In genomic region chr11:119225634-119226033, GRCm38 (mm10) we compare ENCODE assay signal across 15 mouse cellular contexts. TPM values are rescaled to one million over a fixed set of nuclear protein-coding genes. Genes with fewer than 3 reads are reported as not detected.
DNase-seq lines count a peak whose midpoint lies in the region; ATAC-seq and TF ChIP-seq lines count a peak whose summit lies in the region.
"Had no signal": no experiment of that assay in that cellular context is flagged by ENCODE, and none has a peak within 500 bp of the region (broad histone marks: within the 10 kb centered on the region; RNA-seq: fewer than 3 reads in every experiment).

No protein-coding gene starts in this region.

- peaks cover 29% of the 10 kb centered on the region for H3K4me1 ChIP-seq in kidney, postnatal 0 days (replicated peaks; ENCODE audit: insufficient read depth, low read length)
- peaks cover 75% of the 10 kb centered on the region for H3K4me1 ChIP-seq in hindbrain, embryonic 14.5 days (replicated peaks; ENCODE audit: control insufficient read depth, insufficient read depth, low read length)
- H3K4me1 ChIP-seq in midbrain, embryonic 15.5 days: peaks cover 77% of the 10 kb centered on the region

- TF ChIP-seq CTCF in kidney, postnatal 0 days (IDR thresholded peaks at IDR 0.05; ENCODE audit: low read depth): no peak

- H3K36me3 ChIP-seq in kidney, postnatal 0 days (ENCODE audit: insufficient read depth, low read length): no peaks in the 10 kb centered on the region
- no peaks in the 10 kb centered on the region for H3K36me3 ChIP-seq in hindbrain, embryonic 14.5 days (replicated peaks; ENCODE audit: control insufficient read depth, insufficient read depth)
- no peaks in the 10 kb centered on the region for H3K36me3 ChIP-seq in midbrain, embryonic 15.5 days (replicated peaks)

- DNase-seq in cerebellum, postnatal 10 days: peak; percentile 62 to 65
- no peak for DNase-seq in cerebellum, adult 11-12 months
- no peak for DNase-seq in kidney, postnatal 0 days (ENCODE audit: low spot score)
- no peak for DNase-seq in kidney, adult 18-20 months
- no peak for DNase-seq in hindbrain, embryonic 14.5 days (ENCODE audit: low spot score)
- no peak for DNase-seq in frontal cortex, postnatal 25 days (ENCODE audit: low spot score in 2 of 2)
- no peak for DNase-seq in adrenal gland, adult (ENCODE audit: inconsistent age in 2 of 2, low spot score in 1 of 2)
- DNase-seq: gastrocnemius, adult 2 months; heart, adult 18-20 months; kidney, postnatal 25 days; lung, adult 2 months; thymus, postnatal 14 days had no signal

- no peak for ATAC-seq in kidney, postnatal 0 days (replicated peaks; ENCODE audit: low FRiP score, low read depth)
- no peak for ATAC-seq in hindbrain, embryonic 14.5 days (ENCODE audit: low FRiP score)
- no peak for ATAC-seq in midbrain, embryonic 15.5 days (replicated peaks)
- ATAC-seq: inflammation-experienced regulatory T-cells, adult 6 months had no signal

- H3K27me3 ChIP-seq in kidney, postnatal 0 days (ENCODE audit: insufficient read depth, low read length): no peaks in the 10 kb centered on the region
- no peaks in the 10 kb centered on the region for H3K27me3 ChIP-seq in hindbrain, embryonic 14.5 days (ENCODE audit: control insufficient read depth, insufficient read depth, low read length)
- no peaks in the 10 kb centered on the region for H3K27me3 ChIP-seq in midbrain, embryonic 15.5 days (replicated peaks)

- H3K4me2 ChIP-seq in kidney, postnatal 0 days (ENCODE audit: low read length): no peak overlapping the region
- peak overlapping the region; percentile 79; the same call in 1 of the 2 replicates for H3K4me2 ChIP-seq in hindbrain, embryonic 14.5 days (replicated peaks)
- peak overlapping the region; percentile 12 for H3K4me2 ChIP-seq in midbrain, embryonic 15.5 days

- 65% methylated on average over 9 of the region's 9 CpGs for WGBS in kidney, postnatal 0 days
- 67% methylated on average over 8 of the region's 9 CpGs for WGBS in hindbrain, embryonic 14.5 days
- WGBS in midbrain, embryonic 15.5 days: 76% methylated on average over 9 of the region's 9 CpGs

- no peak overlapping the region for H3K27ac ChIP-seq in kidney, postnatal 0 days
- no peak overlapping the region for H3K27ac ChIP-seq in hindbrain, embryonic 14.5 days
- H3K27ac ChIP-seq in midbrain, embryonic 15.5 days: no peak overlapping the region
- H3K27ac ChIP-seq: gastrocnemius, adult 2 months had no signal

- H3K9me3 ChIP-seq in kidney, postnatal 0 days (replicated peaks; ENCODE audit: low read length): no peaks in the 10 kb centered on the region
- H3K9me3 ChIP-seq in hindbrain, embryonic 14.5 days (ENCODE audit: control insufficient read depth, low read length): no peaks in the 10 kb centered on the region
- no peaks in the 10 kb centered on the region for H3K9me3 ChIP-seq in midbrain, embryonic 15.5 days

- peak overlapping the region; percentile 31; the same call in 1 of the 2 replicates for H3K9ac ChIP-seq in kidney, postnatal 0 days (ENCODE audit: low read depth, low read length)
- peak overlapping the region; percentile 5; the same call in 1 of the 2 replicates for H3K9ac ChIP-seq in hindbrain, embryonic 14.5 days
- no peak overlapping the region for H3K9ac ChIP-seq in midbrain, embryonic 15.5 days

- no peak overlapping the region for H3K4me3 ChIP-seq in kidney, postnatal 0 days (replicated peaks; ENCODE audit: low read depth, low read length)
- H3K4me3 ChIP-seq in hindbrain, embryonic 14.5 days (replicated peaks; ENCODE audit: low read length): no peak overlapping the region
- H3K4me3 ChIP-seq in midbrain, embryonic 15.5 days: no peak overlapping the region
- H3K4me3 ChIP-seq: gastrocnemius, adult 2 months had no signal

RNA-seq across cellular contexts. Expression of gene Tbc1d16, which starts 2.7 kb away (rescaled TPM):
- polyA plus RNA-seq in kidney, postnatal 0 days (2015; fragmentation: Nextera tagmentation; extraction: Ambion mirVana): 9.2 and 9.5 TPM in 2 replicates
- polyA plus RNA-seq in hindbrain, embryonic 14.5 days (2014; fragmentation: Nextera tagmentation; extraction: Ambion mirVana): 39.3 and 41.2 TPM in 2 replicates
- polyA plus RNA-seq in midbrain, embryonic 15.5 days (2015; fragmentation: Nextera tagmentation; extraction: Ambion mirVana): 66.8 and 67.2 TPM in 2 replicates

RNA-seq across cellular contexts. Expression of gene Ccdc40, which starts 2.7 kb away (rescaled TPM):
- 3.3 and 4.0 TPM in 2 replicates for polyA plus RNA-seq in kidney, postnatal 0 days (2015; fragmentation: Nextera tagmentation; extraction: Ambion mirVana)
- 12.0 and 14.1 TPM in 2 replicates for polyA plus RNA-seq in hindbrain, embryonic 14.5 days (2014; fragmentation: Nextera tagmentation; extraction: Ambion mirVana)
- 19.3 and 21.5 TPM in 2 replicates for polyA plus RNA-seq in midbrain, embryonic 15.5 days (2015; fragmentation: Nextera tagmentation; extraction: Ambion mirVana)
- polyA plus RNA-seq: liver, adult 2 months had no signal

RNA-seq across cellular contexts. Expression of gene Gaa, which starts 42.1 kb away (rescaled TPM):
- polyA plus RNA-seq in kidney, postnatal 0 days (2015; fragmentation: Nextera tagmentation; extraction: Ambion mirVana): 64.6 and 68.5 TPM in 2 replicates
- 78.7 and 82.4 TPM in 2 replicates for polyA plus RNA-seq in hindbrain, embryonic 14.5 days (2014; fragmentation: Nextera tagmentation; extraction: Ambion mirVana)
- polyA plus RNA-seq in midbrain, embryonic 15.5 days (2015; fragmentation: Nextera tagmentation; extraction: Ambion mirVana): 93.9 and 95.3 TPM in 2 replicates

Comparison
In these comparisons a context has a peak if more than half of its experiments do, and no peak if none do; other contexts are left out.
1. DNase-seq: peak in cerebellum, postnatal 10 days (2 of 2); none in cerebellum, adult 11-12 months (single experiment), kidney, postnatal 0 days (single experiment), kidney, adult 18-20 months (single experiment), hindbrain, embryonic 14.5 days (single experiment), frontal cortex, postnatal 25 days (0 of 2) and adrenal gland, adult (0 of 2).